Mouse (Mus musculus) megakaryocyte, embryonic 14.5 days (primary cell): ENCODE data around the gene Gm37240.

Experiments
- FLI1 ChIP-seq: IDR thresholded peaks from 2 replicates; pipeline ENCODE4 v1.6.1; 2012; ENCODE audit warnings: low read length, inconsistent platforms, mixed read lengths
- GATA1 ChIP-seq: IDR thresholded peaks from 3 replicates; pipeline ENCODE4 v1.6.1; 2012; ENCODE audit warnings: mixed read lengths, low read length, inconsistent platforms, borderline replicate concordance

DNA sequence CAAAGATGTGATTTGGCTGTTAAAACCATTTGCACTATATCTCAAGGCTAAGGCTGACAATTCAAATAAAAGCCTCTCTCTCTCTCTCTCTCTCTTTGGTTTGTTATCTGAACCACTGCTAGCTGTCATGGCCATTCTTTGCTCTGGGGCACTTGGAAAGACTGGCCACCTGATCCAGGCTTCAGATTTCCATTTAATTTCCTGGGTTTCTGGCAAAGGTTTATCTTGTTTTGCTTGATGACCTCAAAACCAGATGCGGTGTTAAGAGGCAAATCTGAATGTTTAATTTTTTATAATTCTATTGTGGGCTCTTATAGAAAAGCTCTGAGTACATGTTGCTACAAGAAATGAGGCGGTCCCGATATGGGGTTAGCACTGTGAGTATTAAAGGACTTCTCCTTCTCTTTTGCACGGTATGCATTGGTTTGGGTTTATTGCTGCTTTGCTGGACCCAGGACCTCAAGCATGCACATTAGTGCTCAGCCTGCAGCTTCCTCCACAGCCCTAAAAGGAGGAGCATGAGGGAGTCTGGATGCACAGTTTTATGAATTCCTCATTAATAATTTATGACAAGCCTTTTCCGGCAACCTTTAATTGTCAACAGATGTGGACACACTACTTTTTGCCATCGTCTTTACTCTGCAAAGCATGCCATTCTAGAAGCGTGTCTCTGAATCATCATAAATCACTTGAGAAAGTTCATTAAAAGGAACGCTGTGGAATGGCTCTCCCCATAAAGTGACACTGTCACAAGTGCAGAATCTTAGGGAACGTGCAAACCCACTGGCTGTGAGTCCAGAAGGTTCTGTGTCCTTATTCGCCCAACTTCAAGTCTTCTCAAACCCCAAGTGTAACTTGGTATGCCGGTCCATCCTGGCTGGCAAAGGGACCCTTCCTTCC, 351.4 kb downstream of the Gm37240 start:
- TF ChIP-seq GATA1 (no peak), FLI1 (no peak)
